Mouse (Mus musculus) heart, embryonic 12.5 days (tissue): Measurements from ENCODE around the gene Srrm1. TPM values are rescaled to one million over a fixed set of nuclear protein-coding genes. Genes with fewer than 3 reads are reported as not detected.

Experiments
- ATAC-seq: fragments of 200-750 bp; cut with Nextera tagmentation; 2 replicates; pipeline ENCODE4 v1.8.0; 2017; ENCODE audit warnings: moderate TSS enrichment, moderate library complexity; ENCODE audit not compliant: insufficient number of reproducible peaks, low FRiP score
- H3K27ac ChIP-seq: fragments of 300-500 bp; sonication (generic); 2 replicates; pipeline ENCODE4 v1.5.1; 2016; ENCODE audit warnings: mild to moderate bottlenecking, moderate library complexity; ENCODE audit not compliant: poor library complexity, severe bottlenecking
- H3K27me3 ChIP-seq: fragments of 300-500 bp; sonication (generic); replicated peaks from 2 replicates; pipeline ENCODE4 v1.6.1; 2016; ENCODE audit warnings: mild to moderate bottlenecking, moderate library complexity
- H3K36me3 ChIP-seq: fragments of 300-500 bp; sonication (generic); 2 replicates; pipeline ENCODE4 v1.6.1; 2016; ENCODE audit warnings: mild to moderate bottlenecking, moderate library complexity
- H3K4me1 ChIP-seq: fragments of 300-500 bp; sonication (generic); replicated peaks from 2 replicates; pipeline ENCODE4 v1.6.1; 2016; ENCODE audit warnings: mild to moderate bottlenecking
- H3K4me2 ChIP-seq: fragments of 300-500 bp; sonication (generic); 2 replicates; pipeline ENCODE4 v1.6.1; 2016; ENCODE audit warnings: mild to moderate bottlenecking, moderate library complexity
- H3K4me3 ChIP-seq: fragments of 300-500 bp; sonication (generic); 2 replicates; pipeline ENCODE4 v1.5.1; 2016; ENCODE audit warnings: mild to moderate bottlenecking
- H3K9ac ChIP-seq: fragments of 300-500 bp; sonication (generic); 2 replicates; pipeline ENCODE4 v1.6.1; 2016; ENCODE audit warnings: mild to moderate bottlenecking, moderate library complexity
- H3K9me3 ChIP-seq: fragments of 300-500 bp; sonication (generic); replicated peaks from 2 replicates; pipeline ENCODE4 v1.6.1; 2016; ENCODE audit warnings: mild to moderate bottlenecking, moderate library complexity
- WGBS: fragments of 180-500 bp; shearing (Covaris S2); methylation state at CpG from one replicate; pipeline ENCODE4 v1.1.7; 2016; 5-methylcytosine and 5-hydroxymethylcytosine counted together
- polyA plus RNA-seq: library from polyadenylated mRNA; unstranded; fragments of >200 nt; fragmentation: Nextera tagmentation; extraction: Ambion mirVana; gene quantifications from 2 replicates; pipeline ENCODE4 v1.2.1, GENCODE M21; 2016

The Srrm1 gene
- 170 and 178 TPM in 2 replicates for polyA plus RNA-seq

DNA sequence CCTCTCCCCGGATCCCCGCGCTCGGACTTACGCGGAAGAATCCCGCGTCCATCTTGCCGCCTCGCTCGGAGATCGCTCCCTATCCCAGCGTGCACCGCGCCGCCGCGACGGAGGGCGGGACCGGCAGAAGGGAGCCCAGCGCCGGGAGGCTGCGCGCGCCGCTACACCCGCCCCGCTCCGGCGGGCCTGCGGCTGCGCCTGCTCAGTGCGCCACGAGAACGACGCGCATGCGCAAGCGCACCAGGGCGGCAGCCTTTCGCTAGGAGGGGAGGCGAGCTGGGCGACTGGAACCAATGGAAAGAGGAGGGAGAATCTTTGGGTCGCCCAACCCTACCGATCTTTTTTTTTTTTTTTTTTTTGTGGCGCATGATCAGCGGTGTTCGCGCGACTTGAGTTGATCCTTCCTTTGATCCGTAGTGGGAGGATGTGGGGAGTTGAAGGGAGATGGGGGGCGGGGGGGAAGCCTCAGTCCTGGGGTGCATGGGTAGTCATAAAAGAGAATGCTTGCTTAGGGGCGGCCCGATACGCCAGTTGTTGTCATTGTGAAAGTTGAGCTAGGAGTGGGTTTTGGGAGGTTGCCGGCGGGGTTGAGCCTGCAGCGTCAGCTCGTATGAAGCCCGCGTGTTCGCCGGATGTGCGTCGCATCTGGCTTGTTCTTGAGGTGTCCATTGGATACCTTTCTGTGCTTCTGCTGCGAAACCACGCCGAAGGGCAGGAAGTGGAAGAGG is at the start of gene Srrm1:
Gene Srrm1 (minus strand): TSS at position 256 of the 728 bp plus-strand sequence.
- Histone ChIP-seq H3K4me2 (peak within 1 kb of the TSS; percentile 81), H3K4me1 (peaks cover 18% of the 10 kb centered on the region), H3K27me3 (peaks cover 10% of the 10 kb centered on the region; the same call in 1 of the 2 replicates), H3K4me3 (peak within 1 kb of the TSS; percentile 99), H3K9ac (peak within 1 kb of the TSS; percentile 99), H3K36me3 (peaks cover 20% of the 10 kb centered on the region), H3K9me3 (no peaks in the 10 kb centered on the region), H3K27ac (peak within 1 kb of the TSS; percentile 99)
- peak; percentile 95 for ATAC-seq
- under 1% methylated on average over 69 of the region's 69 CpGs for WGBS

DNA sequence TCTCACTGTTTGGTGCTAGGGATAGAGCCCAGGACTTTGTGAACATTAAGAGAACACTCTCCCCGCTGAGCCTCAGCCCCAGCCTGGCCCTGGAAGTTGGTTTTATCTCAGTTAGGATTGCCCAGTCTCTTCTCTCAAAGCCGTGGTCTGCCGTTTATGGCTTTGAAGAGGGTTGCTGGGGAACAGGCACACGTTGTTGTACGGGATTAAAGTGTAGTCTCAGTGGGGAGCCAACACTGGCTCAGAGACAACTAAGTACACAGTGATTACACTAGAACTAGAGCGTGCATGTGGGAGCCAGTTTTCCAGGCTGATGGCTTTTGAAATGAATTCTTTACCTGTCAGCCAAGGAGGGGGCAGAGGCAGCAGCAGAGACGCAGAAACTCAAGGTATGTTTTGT is 48.8 kb upstream of the Srrm1 start:
- 32% methylated on average over 7 of the region's 7 CpGs for WGBS
- H3K27ac ChIP-seq: no peak overlapping the region
- no peak overlapping the region for H3K9ac ChIP-seq
- no peaks in the 10 kb centered on the region for H3K9me3 ChIP-seq
- no peak overlapping the region for H3K4me2 ChIP-seq
- no peak for ATAC-seq
- H3K4me3 ChIP-seq: no peak overlapping the region
- peaks cover 29% of the 10 kb centered on the region for H3K27me3 ChIP-seq
- H3K4me1 ChIP-seq: peaks cover 12% of the 10 kb centered on the region
- no peaks in the 10 kb centered on the region for H3K36me3 ChIP-seq

DNA sequence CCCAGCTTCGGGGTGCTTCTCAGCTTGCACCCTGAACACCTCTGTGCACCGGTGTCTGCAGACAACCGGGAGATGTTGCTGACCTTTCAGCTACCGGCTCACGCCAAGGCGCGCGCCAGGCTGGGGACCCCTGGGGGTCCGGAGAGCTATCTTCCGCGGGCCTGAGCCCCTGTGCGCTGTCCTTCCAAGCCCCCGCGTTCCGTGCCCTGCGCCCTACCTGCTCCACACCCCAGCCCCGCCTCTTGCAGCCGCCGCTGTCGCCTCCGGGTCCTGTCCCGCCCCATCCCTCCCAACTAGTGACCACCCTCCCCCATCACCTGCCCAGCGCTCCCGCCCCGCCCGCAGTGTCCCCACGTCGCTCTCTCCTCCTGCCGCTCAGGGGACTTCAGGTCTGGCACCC is 44.9 kb upstream of the Srrm1 start, which contains the start of gene Ncmap:
Gene Ncmap (minus strand): TSS at position 237 of the 400 bp plus-strand sequence.
- Histone ChIP-seq H3K27me3 (peaks cover 48% of the 10 kb centered on the region), H3K36me3 (no peaks in the 10 kb centered on the region), H3K9me3 (peaks cover under 1% of the 10 kb centered on the region; the same call in 1 of the 2 replicates), H3K4me1 (peaks cover 12% of the 10 kb centered on the region), H3K27ac (no peak within 1 kb of the TSS), H3K4me3 (peak within 1 kb of the TSS; percentile 58), H3K4me2 (peak within 1 kb of the TSS; percentile 99), H3K9ac (peak within 1 kb of the TSS; percentile 69)
- ATAC-seq: 0 out of 2 replicates have a peak, but pooled peaks have one; percentile 29
- WGBS: 1% methylated on average over 29 of the region's 29 CpGs

DNA sequence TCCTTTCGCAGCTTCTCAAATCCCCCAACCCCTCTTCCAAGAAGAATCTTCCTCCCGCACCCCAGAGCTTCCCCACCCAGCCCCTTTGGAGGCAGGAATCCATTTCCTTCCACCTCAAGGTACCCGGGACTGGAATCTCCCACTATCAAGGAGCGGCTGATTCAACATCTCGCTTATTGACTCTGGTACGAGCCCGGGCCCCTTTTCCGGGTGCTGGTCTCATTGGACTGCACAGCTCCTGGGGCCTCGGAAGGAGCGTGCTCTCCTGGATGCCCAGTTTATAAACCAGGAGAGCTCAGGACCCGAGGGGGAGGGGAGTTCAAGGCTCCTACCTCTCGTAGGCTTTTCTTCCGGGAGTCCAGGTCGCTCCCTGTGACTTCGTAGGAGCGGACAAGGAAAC is 44.4 kb upstream of the Srrm1 start:
- H3K36me3 ChIP-seq: no peaks in the 10 kb centered on the region
- peaks cover 48% of the 10 kb centered on the region for H3K27me3 ChIP-seq
- no peak overlapping the region for H3K27ac ChIP-seq
- peaks cover 12% of the 10 kb centered on the region for H3K4me1 ChIP-seq
- peaks cover 5% of the 10 kb centered on the region; the same call in 1 of the 2 replicates for H3K9me3 ChIP-seq
- 2% methylated on average over 16 of the region's 16 CpGs for WGBS
- peak overlapping the region; percentile 99 for H3K4me2 ChIP-seq
- H3K9ac ChIP-seq: peak overlapping the region; percentile 69
- 0 out of 2 replicates have a peak, but pooled peaks have one; percentile 25 for ATAC-seq
- H3K4me3 ChIP-seq: peak overlapping the region; percentile 58

DNA sequence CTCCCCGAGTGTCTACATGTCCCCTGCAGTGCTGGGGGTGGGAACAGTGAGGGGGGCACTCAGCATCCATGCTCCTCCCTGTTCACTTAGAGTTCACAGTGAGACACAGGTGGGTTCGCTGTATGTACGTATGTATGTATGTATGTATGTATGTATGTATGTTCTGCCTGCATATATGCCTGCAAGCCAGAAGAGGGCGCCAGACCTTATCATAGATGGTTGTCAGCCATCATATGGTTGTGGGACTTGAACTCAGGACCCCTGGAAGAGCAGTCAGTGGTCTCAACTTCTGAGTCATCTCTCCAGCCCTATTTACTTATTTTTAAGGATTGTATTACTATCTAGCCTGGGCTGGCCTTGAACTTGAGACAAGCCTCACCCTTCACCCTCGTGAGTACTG is 43.2 kb upstream of the Srrm1 start:
- Histone ChIP-seq H3K27me3 (peaks cover 48% of the 10 kb centered on the region), H3K4me2 (no peak overlapping the region), H3K36me3 (no peaks in the 10 kb centered on the region), H3K27ac (no peak overlapping the region), H3K9ac (no peak overlapping the region), H3K4me3 (no peak overlapping the region), H3K9me3 (peaks cover 6% of the 10 kb centered on the region; the same call in 1 of the 2 replicates), H3K4me1 (peaks cover 13% of the 10 kb centered on the region)
- WGBS: 82% methylated on average over 5 of the region's 5 CpGs
- ATAC-seq: no peak

DNA sequence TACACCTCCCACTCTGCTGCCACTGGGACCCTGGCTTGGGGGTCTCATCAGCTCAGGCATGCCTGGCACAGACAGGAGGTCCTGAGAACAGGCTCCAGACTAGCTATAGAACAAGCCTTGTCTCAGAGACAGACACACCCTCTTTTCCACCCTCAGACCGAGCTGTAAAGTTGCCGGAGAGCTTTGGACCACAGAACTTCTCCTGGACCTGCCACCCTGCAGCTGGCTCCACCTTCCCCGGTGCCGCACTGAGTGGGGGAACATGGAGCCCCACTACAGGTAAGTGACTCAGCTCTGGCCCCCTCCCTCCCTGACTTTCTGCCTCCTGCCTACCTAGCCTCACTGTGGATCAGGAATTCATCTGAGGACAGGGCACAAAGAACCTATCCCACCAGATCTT is 42.3 kb upstream of the Srrm1 start:
- Histone ChIP-seq H3K27me3 (peaks cover 48% of the 10 kb centered on the region), H3K36me3 (no peaks in the 10 kb centered on the region), H3K9me3 (peaks cover 6% of the 10 kb centered on the region; the same call in 1 of the 2 replicates), H3K4me2 (no peak overlapping the region), H3K4me1 (peaks cover 17% of the 10 kb centered on the region), H3K4me3 (no peak overlapping the region), H3K27ac (no peak overlapping the region), H3K9ac (no peak overlapping the region)
- no peak for ATAC-seq
- WGBS: 80% methylated on average over 4 of the region's 4 CpGs

DNA sequence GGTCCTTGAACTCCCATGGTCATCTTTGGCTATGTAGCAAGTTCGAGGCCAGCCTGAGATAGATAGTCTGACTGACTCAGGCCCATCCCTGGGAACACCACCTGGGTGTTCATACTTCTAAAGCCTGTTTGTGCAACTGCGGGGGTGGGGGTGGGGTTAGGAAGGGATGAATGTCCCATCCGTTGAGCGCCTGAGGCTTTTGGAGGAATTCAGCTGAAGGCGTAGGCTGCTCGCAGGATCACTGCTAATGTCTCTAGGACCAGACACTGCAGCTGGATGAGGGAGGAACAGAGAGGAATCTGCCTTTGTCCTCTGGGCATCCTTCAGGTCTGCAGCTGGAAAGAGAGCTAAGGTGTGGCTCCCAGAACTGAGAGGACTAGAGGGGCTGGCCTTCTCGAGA is 41.5 kb upstream of the Srrm1 start:
- Histone ChIP-seq H3K4me2 (no peak overlapping the region), H3K27ac (no peak overlapping the region), H3K36me3 (no peaks in the 10 kb centered on the region), H3K27me3 (peaks cover 47% of the 10 kb centered on the region), H3K4me1 (peaks cover 17% of the 10 kb centered on the region), H3K9ac (no peak overlapping the region), H3K4me3 (no peak overlapping the region), H3K9me3 (peaks cover 6% of the 10 kb centered on the region; the same call in 1 of the 2 replicates)
- WGBS: 74% methylated on average over 7 of the region's 7 CpGs
- ATAC-seq: no peak

DNA sequence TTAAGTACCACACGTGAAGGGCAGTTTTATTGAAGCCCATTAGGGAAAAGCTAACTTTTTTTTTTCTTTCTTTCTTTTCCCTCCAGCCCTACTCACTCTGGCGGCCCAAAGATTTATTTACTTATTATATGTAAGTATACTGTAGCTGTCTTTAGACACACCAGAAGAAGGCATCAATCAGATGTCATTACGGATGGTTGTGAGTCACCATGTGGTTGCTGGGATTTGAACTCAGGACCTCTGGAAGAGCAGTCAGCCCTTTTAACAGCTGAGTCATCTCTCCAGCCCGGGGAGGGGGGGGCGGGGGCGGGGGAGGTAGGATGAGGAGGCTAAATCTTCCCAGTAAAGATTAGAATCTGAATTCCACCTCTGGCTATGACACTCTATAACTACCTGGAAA is 40.3 kb upstream of the Srrm1 start:
- no peak overlapping the region for H3K4me3 ChIP-seq
- no peaks in the 10 kb centered on the region for H3K36me3 ChIP-seq
- 78% methylated on average over 6 of the region's 6 CpGs for WGBS
- no peak overlapping the region for H3K27ac ChIP-seq
- H3K9ac ChIP-seq: no peak overlapping the region
- ATAC-seq: no peak
- peaks cover 16% of the 10 kb centered on the region for H3K4me1 ChIP-seq
- H3K27me3 ChIP-seq: peaks cover 34% of the 10 kb centered on the region
- peaks cover 6% of the 10 kb centered on the region; the same call in 1 of the 2 replicates for H3K9me3 ChIP-seq
- H3K4me2 ChIP-seq: no peak overlapping the region

DNA sequence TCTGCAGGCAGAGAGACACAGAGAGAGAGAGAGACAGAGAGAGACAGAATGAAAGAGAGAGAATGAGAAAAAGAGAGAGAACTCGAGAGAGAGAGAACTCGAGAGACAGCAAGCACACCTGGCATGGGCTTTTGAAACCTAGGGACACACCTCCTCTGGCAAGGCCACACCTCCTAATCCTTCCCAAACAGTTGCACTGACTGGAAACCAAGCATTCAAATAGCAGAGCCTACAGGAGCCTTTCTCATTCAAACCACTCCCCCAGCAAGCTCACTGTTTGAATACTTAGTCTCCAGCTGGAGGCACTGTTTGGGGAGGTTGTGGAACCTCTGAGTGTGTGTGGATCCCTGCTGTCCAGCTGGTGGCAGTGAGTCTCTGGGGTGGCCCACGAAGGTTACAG is 39.7 kb upstream of the Srrm1 start:
- 78% methylated on average over 3 of the region's 3 CpGs for WGBS
- Histone ChIP-seq H3K4me1 (peaks cover 10% of the 10 kb centered on the region), H3K36me3 (no peaks in the 10 kb centered on the region), H3K9ac (no peak overlapping the region), H3K4me3 (no peak overlapping the region), H3K4me2 (no peak overlapping the region), H3K9me3 (peaks cover 6% of the 10 kb centered on the region; the same call in 1 of the 2 replicates), H3K27ac (no peak overlapping the region), H3K27me3 (peaks cover 28% of the 10 kb centered on the region)
- no peak for ATAC-seq

DNA sequence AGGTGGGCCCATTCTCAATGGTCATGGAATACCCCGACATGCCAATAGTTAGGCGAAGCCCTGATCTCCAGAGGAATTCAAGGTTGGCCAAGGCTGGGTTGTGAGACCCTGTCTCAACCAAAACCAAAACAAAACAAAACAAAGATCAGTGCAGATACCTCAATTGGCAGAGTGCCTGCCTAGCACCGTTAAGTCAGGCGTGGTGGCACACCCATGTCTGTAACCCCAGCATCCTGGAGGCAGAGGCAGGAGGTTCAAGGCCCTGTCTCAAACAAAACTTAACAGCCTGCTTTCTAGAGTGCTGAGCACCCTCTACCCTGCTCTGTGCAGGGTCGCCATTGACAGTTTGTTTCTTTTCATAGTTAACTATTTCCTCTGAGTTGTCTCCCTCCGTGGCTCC is 37.9 kb upstream of the Srrm1 start:
- 66% methylated on average over 6 of the region's 6 CpGs for WGBS
- no peak overlapping the region for H3K27ac ChIP-seq
- H3K4me1 ChIP-seq: 0 out of 2 replicates have a peak, but pooled peaks cover 5% of the 10 kb centered on the region
- no peak for ATAC-seq
- H3K9ac ChIP-seq: no peak overlapping the region
- H3K4me3 ChIP-seq: no peak overlapping the region
- H3K36me3 ChIP-seq: no peaks in the 10 kb centered on the region
- no peak overlapping the region for H3K4me2 ChIP-seq
- peaks cover 6% of the 10 kb centered on the region; the same call in 1 of the 2 replicates for H3K9me3 ChIP-seq
- H3K27me3 ChIP-seq: peaks cover 10% of the 10 kb centered on the region

DNA sequence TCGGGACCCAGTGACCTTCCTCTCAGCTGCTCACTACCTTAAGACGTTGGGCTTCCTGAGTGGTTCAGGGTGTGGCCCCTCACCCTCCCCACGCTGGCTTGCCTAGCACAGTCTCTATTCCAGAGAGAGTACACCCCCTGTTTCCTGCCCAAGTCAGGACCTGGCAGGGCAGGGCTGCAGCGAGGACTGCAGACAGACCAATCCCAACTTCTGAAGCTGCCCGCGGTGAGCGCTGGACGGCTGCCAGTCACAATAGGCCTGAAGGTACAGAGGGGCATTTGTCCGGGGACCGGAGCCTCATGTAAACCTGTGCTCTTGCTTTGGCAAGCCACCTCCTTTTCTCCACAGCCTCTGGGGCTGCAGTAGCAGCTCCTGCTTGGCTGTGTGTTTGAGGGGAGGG is 32.5 kb upstream of the Srrm1 start:
- WGBS: 40% methylated on average over 10 of the region's 10 CpGs
- ATAC-seq: peak; percentile 56
- peak overlapping the region; percentile 2; the same call in 1 of the 2 replicates for H3K27ac ChIP-seq

More for the DNA sequence above, 32.5 kb upstream of the Srrm1 start:
- no peak overlapping the region for H3K4me3 ChIP-seq
- no peak overlapping the region for H3K9ac ChIP-seq
- no peaks in the 10 kb centered on the region for H3K9me3 ChIP-seq
- H3K36me3 ChIP-seq: no peaks in the 10 kb centered on the region
- 0 out of 2 replicates have a peak, but pooled peaks cover 13% of the 10 kb centered on the region for H3K27me3 ChIP-seq
- peak overlapping the region; percentile 32 for H3K4me2 ChIP-seq
- H3K4me1 ChIP-seq: peaks cover 9% of the 10 kb centered on the region
